Mouse (Mus musculus) gastrocnemius, postnatal 10 days (tissue): ENCODE measurements around the gene Sfr1. TPM values are rescaled to one million over a fixed set of nuclear protein-coding genes. Genes with fewer than 3 reads are reported as not detected.

ENCODE experiments used
- DNase-seq: peaks from one replicate; pipeline ENCODE4 v3.0.0; 2021; ENCODE audit warnings: mixed read lengths
- long read RNA-seq, 2 experiments: library from polyadenylated mRNA; stranded (forward); transcript quantifications; one replicate each; pipeline ENCODE4 v2.0.0; 2021
- total RNA-seq, 2 experiments: library from RNA; stranded (reverse); gene quantifications; 2 replicates each; pipeline ENCODE4 v1.2.3; 2021

Sfr1 gene
- total RNA-seq: 10 to 100 TPM; 82.2 to 89.8 TPM
- long read RNA-seq, experiment 1, transcript Sfr1-201 (4 exons, 1,657 nt): major isoform, 60 of 106 reads
- long read RNA-seq, experiment 1, partial matches to known transcripts: 3 of 106 reads
- long read RNA-seq, experiment 1, other reads (novel, unspliced or antisense): 43 of 106 reads
- long read RNA-seq, experiment 2, transcript Sfr1-201 (4 exons, 1,657 nt): major isoform, 60 of 118 reads
- long read RNA-seq, experiment 2, partial matches to known transcripts: 3 of 118 reads
- long read RNA-seq, experiment 2, other reads (novel, unspliced or antisense): 55 of 118 reads

DNA sequence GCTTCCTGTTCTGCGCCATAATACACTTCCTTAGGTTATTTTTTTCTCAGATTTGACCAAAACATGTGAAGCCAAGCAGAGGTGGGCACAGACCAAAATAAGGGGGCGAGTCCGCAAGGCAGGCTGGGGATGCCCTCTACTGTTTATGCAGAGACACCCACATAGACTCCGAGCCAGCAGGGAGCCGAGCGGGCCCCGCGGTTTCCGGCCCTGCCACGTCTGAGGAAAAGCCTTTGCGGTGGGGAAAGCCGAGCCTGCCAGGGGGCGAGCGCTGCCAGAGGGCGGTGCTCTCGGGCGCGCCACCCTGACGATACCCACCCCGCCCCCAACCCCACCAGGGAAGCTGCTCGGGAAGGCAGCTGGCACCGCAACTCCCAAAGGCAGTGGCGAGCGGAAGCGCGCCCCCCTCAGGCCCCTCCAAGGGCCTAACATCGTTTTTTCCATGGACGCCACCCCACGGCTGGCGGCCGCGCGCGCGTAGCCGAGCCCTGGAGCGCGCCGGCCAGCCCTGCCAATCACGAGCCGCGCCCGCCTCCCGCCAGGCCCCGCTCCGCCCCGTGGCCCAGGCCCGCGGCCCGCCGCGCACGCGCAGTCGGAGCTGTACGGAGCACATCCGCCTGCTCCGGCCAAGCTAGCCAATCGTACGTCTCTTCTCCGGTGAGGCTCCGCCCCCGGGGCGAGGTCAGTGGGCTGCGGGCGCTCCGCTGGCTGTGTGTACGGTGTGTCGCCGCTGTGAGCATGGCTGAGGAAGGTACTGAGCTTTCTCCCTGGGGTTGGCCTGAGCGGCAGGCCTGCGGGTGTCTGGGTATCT lies at the start of gene Sfr1:
Gene Sfr1 (plus strand): TSS at position 612 of the 811 bp plus-strand sequence.
- peak; percentile 100 for DNase-seq

DNA sequence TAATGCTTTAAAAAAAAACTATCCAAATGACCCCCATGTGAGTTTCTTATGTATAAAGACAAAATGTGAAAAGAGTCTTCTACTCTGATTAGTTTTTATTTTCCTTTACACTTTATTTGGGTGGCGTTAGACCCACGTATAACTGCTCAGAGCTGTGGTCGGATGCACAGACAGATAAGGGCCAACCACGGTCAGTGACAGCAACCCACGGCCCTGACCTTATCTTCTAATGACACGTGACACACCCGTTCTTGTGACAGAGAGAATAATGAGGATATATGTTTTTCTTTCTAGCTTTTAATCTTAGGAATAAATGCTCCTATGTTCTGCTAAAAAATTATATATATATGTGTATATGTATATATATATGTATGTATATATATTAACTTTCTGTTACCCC lies 41.9 kb upstream of the Sfr1 start:
- DNase-seq: no peak

DNA sequence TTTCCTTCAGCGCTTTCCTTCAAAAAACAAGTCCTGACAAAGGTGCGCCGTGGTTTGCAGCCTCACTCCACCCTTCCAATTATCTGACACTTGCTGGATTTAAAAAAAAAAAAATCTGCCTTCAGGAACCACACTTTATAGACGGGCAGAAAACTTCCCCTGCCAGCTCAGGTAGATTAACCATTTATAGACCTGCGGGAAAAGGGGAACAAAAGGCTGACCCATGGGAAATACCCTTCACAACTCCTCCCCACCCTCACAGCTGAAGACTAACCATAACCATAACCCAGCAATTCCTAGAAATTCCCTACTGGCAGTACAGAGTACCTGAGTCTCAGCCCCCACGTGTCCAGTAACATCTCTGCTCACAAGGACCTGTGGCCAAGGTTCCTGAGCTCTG lies 39.5 kb upstream of the Sfr1 start, which contains the start of gene Col17a1:
Gene Col17a1 (minus strand): TSS at position 101 of the 400 bp plus-strand sequence.
- DNase-seq: no peak

DNA sequence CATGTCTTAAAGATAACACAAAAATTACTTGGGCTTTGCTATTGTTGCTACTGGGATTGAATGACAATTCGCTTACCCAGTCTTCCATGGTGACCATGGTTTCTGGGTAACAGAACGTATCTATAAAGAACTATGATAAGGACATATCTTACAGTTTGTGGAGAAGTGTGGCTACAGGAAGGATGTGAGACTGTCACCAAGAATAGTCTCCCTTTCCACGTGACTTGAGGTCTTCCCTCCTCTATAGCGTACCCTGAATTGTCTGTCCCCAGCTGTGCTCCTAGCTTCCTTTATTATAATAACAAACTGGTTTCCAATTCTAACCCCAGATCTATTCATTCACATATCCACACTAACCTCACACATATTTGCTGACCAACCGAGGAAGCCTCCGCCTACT lies 35.8 kb upstream of the Sfr1 start:
- DNase-seq: no peak

DNA sequence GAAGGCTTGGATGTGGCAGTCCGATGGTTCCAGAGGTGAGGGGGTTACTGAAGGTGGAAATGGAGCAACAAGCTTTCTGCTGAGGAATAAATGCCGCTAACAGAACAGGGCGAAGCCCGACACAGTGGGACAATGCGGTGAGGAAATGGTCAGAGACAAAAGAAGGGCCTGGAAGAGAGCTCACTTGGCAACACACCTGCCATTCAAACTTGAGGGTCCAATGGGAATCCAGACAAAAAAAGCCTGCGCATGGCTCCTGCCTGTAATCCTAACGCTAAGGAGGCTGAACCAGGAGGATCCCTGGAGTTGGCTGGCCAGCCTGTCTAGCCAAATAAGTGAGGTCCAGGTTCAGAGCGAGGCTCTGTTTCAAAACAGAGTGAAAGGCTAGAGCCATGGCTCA lies 35.1 kb upstream of the Sfr1 start:
- DNase-seq: no peak

DNA sequence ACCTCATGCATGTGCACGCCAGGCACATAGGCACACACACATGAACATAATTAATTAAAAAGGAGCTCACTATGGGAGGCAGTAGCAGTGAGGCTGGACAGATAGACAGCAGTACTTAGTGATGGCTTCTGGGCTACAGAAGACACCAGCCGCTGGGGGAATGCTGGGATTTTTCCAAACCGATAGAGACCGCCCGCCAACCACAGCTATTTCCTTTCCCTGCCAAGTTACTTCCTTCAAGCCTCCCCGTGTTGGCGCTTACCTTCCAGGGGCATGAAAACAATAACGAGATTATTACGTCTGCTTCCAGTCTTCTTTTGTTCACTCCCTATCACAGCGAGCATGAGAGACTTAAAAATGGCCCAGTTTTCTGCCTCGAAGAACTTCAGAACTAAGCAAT lies 34.4 kb upstream of the Sfr1 start:
- no peak for DNase-seq

DNA sequence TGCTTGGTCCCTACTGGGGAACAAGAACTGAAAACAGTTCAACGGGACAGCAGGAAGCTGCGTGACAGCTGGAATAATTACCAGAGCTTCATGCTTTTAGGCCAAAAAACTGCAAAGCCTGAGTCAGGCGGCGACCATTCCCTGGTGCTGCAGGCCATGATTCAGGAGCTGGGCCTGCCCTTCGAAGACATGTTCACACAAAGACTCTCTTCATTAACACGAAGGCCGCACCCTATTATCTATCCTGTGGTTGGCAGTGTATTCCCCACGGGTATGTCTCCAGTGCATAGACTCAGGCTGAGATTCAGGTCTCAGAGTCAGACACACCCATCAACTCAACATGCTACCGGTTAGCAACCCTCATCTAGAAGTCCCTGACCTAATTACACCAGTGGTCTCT lies 33.2 kb upstream of the Sfr1 start:
- DNase-seq: no peak

DNA sequence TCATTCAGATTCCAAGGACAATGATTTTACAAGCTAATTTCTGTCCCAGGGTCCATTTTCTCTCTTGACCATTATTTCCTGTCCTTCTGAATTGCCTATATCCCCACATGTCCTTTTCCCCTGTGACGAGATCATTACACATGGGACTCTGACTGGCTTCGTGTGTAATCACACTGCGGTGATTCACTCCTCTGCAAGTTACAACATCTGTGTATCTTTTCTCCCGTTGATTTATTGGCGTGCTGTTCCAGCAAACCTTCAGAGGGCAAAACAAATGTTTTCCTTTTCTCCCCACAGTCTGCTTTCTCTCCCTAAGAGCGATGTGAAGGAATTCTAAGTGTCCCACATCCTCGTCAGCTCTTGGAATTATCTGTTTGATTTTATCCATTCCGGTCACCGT lies 31.7 kb upstream of the Sfr1 start:
- DNase-seq: no peak

DNA sequence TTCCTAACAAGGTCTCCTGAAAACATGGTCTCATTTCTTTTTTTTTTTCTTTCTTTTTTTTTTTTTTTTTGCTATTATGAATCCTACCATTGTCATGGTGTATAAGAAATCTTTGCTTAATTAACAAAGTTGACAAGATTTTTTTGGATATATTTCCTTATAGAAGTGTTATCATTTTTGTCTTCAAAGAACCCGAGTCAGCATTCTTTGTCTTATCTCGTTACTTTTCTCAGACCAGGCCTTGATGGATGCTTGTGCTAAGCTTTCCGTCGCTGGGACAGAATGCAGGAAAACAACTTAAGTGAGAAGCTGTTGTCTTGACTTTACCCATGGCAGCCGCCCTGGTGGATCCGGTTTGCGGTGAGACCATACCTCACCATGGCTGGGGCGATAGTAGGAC lies 31.0 kb upstream of the Sfr1 start:
- DNase-seq: no peak

DNA sequence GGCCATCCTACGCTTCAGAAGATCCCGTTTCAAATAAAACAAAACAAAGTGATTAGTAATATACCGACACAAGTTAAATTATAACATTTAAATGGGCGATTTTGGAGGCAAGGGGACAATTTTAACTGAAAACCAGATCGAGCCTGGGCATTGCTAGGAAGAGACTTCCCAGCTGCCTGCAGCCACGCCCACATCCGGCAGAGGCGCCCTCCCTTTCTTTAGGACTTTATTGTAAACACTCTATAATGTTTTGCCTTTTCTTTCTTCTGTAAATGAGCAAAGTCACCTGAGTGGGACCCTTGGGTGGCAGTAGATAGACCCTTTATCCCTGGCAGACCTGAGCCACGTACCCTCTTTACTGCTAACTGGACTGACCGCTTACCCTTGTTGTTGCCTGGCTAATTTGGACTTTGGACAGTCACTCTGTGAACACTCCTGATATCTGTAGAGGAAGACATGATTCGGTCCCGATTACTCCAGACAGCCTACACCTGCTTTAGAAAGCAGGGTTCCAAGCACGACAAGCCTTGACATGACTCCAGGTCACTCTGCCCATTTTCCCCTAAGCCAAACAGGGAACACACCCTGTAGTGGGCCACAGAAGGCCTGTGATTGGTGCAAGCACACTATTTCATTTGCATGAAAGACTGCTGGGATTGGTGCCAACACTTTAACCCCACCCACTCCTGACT lies 26.3 kb upstream of the Sfr1 start:
- no peak for DNase-seq

DNA sequence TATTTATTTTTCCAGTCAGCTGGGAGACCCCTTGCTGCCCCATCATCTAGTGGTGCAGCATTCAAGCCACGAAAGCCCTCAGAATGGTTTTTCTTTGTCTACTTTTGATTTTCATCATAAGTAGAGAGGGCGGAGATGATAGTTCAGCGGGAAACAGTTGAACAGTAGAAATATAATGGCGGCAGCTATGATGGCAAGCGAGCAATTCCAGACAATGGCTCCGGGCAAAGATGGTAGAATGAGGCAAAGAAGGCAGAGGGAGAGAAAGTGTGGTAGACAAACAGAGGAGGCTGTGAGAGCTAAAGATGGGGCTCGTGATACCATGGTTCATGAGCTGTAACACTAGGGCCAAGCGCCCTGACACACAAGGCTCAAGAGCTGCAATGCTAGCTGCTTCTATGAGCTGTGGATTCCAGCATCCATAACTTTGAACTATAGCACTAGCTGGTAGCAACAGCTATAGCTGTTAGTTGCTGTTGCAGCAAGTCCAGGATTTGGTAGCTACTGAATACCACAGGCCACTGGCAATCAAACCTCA lies 25.6 kb upstream of the Sfr1 start:
- DNase-seq: no peak

DNA sequence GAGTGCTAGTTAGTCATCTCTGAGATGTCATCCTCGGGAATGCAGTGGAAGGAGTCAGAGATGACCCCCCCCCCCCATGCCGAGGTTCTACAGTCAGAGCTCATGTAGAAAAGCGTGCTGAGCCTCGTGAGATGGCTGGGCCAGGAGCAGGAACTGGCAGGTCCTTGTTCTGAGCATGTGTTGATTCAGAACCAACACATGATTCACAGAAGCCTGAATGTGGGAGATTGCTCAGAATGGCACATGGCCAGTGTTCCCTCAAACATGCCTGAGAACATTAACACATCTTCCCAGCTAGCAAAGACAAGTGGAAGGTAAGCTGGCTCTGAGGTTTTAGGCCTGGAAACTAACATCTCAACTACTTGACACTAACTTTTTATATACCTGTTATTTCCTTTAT lies 21.1 kb upstream of the Sfr1 start:
- no peak for DNase-seq

DNA sequence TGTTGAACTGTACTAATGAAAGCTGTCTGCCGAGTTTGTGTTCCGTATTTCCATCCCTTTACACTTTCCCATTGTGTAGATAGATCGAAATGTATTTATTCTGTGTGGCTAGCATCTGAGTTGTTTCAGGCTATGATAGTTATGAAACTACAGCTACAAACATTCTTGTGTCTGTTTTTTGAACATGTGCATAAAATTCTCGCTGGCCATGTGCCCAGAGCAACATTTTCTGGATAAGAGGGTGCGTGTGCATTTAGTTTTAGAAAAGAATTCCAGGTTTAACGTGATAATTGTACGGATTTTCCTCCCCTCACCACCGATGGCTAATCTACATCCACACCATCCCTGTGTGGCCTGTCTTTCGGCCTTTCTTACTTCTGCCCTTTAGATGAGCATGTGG lies 18.0 kb upstream of the Sfr1 start:
- DNase-seq: no peak

DNA sequence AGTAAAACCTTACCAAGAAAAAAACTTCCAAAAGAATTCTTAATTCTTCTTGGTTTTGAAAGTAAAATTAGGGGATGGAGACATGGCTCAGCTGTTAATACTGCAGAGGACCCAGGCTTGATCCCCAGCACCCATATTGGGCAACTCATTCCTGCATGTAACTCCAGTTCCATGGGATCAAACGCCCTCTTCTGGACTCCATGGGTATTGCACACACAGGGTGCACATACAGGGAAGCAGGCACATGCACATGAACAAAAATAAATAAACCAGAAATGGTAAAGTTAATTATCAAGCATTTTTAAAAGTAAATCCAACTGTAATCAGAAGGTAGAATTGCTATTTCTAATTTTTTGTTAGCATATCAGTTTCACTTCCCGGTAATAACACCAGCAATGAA lies 15.3 kb upstream of the Sfr1 start:
- no peak for DNase-seq

DNA sequence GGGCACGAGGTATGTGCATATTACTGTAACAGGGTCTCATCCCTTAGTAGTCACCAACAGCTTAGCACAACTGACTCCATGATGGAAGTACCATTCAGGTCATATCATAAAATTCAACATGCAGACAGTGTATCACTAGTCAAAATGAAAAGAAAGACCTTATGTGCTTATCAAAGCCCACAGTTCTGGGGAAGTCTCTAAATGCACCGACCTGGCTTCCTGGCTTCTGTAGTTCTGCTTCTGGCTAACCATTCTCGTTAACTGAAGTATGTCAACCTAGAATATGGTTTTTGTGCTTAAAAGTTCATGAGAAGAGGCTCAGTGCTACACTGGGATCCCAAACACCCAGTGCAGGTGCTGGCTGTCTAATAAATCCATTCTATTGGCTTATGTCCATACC lies 12.3 kb upstream of the Sfr1 start:
- DNase-seq: no peak

DNA sequence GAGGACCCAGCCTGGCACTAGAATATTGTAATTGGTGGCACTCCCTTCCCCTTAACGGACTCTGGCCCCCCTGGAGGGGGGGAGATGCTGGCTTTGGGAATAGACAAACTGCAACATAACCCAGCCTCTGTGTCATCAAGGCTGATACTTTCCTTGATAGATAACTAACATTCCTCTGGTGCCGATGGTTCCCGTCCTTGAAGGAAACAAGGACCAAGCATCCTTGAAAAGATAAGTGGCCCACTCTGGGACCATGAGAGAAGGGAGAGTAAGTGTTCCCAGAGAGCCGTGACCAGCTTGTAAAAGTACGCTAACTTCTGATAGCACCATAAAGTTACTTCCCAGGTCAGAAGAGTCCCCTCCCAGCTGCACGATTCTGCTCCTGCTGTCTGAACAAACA lies 9.0 kb upstream of the Sfr1 start:
- no peak for DNase-seq

DNA sequence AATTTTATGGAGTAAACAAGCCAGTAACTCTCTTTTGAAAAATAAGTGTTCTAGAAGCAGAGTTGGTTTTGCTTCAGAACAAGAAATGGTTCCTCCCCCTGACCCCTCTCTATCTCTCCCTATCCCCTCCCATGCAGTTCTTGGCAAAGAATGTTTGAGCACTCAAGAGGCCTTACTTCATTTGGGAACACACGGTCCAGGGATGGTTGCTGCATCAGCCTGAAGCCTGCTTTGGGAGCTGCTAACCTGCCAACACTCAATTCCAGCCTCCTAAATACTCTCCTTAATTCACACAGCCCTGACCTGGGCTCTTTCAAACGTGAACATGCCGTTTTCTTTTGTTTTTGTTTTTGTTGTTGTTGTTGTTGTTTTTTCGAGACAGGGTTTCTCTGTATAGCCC lies 6.6 kb upstream of the Sfr1 start:
- no peak for DNase-seq

DNA sequence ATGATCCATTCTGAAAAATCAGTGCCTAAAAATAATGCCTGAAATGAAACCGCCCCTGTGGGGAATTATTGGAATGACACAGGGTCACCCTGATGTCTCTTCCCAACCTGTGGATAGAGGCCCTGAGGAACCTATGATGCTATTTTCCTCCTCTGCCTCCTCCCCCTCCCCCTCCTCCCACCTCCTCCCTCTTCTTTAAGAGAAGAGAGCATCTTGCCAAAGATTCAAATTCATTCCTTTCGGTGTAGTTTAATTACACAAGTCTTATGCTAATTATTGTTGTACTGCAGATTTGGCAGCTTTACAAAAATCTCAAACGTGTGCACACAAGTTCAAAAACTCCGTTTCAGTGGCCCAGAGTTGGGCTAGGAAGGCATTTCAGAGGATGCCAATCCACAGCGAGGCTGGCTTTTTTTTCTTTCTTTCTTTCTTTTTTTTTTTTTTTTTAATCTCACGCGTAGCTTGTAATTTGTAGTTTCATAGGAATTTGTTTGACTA lies 5.8 kb upstream of the Sfr1 start:
- no peak for DNase-seq

DNA sequence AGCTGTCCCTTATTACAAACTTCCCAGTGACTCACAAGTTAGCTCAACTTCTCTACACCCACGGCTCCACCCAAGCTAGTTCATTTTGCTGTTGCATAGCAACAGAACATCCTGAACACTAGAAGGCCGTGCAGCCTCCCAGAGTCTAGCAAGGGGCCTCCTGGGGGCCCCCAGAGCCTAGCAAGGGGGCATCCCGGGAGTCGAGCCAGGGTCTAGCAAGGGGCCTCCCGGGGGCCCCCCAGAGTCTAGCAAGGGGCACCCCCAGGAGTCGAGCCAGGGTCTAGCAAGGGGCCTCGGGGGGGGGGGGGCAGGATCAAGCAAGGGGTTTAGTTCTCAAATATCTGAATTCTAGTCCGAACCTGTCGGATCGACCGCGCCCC lies 801 bp upstream of the Sfr1 start:
- DNase-seq: peak; percentile 65

DNA sequence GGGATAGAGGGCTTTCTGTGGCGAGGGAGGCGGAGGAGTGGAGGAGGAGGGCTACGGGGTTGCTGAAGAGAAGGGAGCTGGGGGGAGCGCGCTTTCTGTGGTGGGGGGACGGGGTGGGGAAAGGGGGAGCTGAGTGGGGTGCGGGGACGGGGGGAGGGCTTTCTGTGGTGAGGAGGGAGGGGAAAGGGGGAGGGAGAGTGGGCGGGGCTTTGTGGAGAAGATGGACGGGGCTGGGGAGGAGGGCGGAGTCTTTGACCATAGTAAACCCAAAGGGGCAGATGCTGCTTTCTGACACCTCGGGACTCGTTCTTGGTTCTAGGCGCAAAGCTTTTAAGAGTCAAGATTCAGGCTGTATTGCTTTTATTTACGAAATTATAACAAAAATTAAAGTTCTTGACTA lies 449 bp downstream of the Sfr1 start:
- DNase-seq: peak; percentile 78

DNA sequence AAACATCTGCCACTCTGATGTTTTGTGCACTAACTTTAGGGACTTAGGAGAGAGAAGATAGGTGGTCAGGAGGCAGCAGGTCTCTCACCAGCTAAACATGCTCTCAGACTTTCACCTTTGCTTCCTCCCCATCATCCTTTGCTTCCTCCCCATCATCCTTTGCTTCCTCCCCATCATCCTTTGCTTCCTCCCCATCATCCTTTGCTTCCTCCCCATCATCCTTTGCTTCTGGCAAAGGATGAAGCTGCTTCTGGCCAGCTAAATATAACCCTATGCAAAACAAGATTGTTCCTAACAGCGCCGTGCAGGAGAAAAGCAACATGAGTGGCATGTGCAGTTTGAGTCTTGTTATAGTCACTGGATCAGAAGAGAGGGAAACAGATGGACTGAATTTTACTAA lies 15.6 kb downstream of the Sfr1 start:
- DNase-seq: no peak

DNA sequence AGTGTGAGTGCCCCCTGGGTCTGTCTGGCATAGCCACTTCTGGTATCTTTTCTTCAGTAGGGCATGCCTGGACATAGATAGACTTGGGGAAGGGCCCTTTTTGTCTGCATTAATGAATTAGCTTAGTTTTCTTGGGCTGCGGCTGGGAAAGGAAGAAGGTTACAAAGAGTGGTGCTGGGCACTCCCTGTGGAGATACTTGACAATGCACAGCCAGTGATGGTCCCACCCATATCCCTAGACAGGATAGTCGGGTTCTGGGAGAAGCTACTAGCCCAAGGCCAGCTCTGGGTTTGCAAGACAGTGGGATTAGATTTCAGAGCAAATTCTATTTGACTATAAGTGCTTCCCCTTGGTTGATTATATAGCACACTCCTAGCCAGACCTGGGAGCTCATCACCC lies 17.5 kb downstream of the Sfr1 start:
- DNase-seq: no peak

DNA sequence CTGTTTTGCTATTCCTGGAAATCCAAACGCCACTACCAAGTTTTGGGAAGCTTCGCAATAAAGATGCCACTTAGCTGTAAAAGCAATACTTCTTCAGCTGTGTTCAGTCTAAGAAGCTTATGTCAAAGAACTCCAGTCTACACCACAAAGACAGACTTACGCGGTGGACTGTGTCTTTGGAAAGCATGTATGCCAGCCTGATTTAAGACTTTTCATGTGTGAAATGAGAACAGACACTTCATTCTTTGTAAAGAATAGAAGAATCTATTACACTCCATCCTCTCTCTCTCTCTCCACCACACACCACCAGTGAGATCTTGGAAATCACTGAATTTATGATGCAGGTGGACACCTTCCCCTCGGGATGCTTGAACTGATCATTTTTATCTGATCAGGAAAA lies 18.9 kb downstream of the Sfr1 start:
- DNase-seq: no peak
